Mouse (Mus musculus): Measurements from ENCODE around the gene Lpp. TPM values are rescaled to one million over a fixed set of nuclear protein-coding genes. Genes with fewer than 3 reads are reported as not detected.
A peak's percentile ranks its signal among the peaks of the same experiment; 100 is the strongest.

The Lpp gene
- polyA plus RNA-seq, 1 experiment from 2014 or later, result 37.9 TPM

DNA sequence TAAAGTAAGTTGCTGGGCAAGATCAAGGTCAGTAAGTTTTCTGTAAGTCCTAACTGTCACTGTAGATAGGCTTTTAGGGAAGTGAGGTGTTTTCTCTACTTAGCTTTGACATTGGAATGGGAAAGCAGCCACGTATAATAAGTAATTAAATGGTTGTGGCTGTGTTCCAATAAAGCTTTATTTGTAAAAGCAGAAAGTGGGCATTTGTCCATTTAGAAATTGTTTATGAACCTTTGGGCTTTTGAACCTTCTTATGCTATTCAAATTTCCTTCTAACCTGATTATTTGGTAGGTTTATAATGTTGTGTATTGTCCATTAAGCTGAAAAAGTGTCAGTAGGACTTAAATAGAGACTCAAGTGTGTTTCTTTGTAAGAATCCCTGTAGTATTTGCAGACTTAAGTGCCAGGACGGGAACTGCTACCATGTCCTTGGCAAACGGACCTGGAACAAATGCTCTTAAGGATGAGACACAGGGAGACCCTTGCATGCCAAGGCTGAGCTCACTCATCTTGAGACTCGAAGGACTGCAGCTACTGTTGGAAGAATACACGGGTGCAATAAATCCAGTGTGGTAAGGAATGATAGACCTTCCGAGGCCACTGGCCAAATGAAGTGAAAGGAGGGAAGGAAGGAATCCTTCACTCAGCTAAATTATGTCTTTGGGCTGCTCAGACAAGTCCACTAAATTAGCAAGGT lies 252.7 kb downstream of the Lpp start:
- Histone ChIP-seq H3K27me3 (replicated peaks) (no peaks in the 10 kb centered on the region), H3K4me1 (peaks cover 21% of the 10 kb centered on the region), H3K9me3 (no peaks in the 10 kb centered on the region), H3K9ac (no peak overlapping the region), H3K27ac (replicated peaks) (no peak overlapping the region), H3K4me2 (no peak overlapping the region), H3K4me3 (no peak overlapping the region), H3K36me3 (no peaks in the 10 kb centered on the region)
- ATAC-seq (ENCODE audit: extremely low read depth, insufficient number of reproducible peaks, low FRiP score, low TSS enrichment), result no peak
- WGBS, result 77% methylated on average over 6 of the region's 6 CpGs

DNA sequence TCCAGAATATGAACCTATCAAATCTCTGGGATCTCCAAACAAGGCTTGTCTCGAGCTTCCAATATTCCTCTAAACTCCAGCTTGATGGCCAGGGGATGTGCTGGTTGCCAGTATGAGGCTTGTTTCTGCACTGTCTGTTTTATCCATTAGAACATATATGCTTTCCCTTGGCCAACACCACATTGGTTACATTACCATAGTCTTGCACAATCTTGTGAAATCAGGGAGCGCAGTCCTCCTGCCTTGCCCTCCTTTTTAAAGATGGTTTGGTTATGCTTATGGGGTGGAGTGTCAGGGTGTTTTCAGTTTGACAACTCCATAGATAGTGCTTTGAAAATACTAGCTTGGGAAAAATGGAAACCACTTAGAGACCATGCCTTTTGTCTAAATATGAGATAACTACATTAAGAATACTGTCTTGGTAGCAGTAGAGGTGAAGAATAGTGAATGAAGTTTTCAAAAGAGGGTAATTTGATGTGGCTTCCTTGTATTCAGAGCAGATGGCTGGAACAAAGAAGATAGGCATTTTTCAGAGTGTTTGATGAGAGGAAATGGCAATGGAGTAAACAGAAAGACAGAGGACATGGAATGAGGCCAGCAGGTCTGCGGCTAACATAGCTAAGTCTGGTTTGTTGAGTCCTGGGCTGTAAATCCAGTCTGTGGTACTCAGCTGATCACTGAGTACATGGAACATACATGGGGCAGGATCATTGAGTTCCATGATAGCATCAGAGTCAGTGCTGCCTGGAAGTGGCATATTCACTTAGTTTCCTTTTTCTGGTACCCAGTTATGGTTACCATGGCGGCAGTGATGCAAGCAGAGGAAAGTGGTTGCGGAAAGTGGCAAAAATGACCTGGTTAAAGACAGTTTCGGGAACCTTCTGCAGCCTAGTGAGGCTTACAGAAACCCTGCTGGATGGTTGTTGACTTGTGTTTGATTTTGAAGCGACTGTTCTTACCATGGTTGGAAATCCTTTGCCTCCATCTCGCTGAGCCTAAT lies 258.6 kb downstream of the Lpp start:
- Histone ChIP-seq H3K27ac (replicated peaks) (no peak overlapping the region), H3K4me2 (no peak overlapping the region), H3K9me3 (no peaks in the 10 kb centered on the region), H3K27me3 (replicated peaks) (no peaks in the 10 kb centered on the region), H3K36me3 (no peaks in the 10 kb centered on the region), H3K4me1 (peaks cover 14% of the 10 kb centered on the region), H3K9ac (no peak overlapping the region), H3K4me3 (no peak overlapping the region)
- no peak for ATAC-seq (ENCODE audit: extremely low read depth, insufficient number of reproducible peaks, low FRiP score, low TSS enrichment)
- WGBS, result 85% methylated on average over 8 of the region's 8 CpGs

- no peaks in the 10 kb centered on the region for H3K36me3 ChIP-seq
- no peak overlapping the region for H3K9ac ChIP-seq
- WGBS, result 58% methylated on average over 5 of the region's 5 CpGs
- H3K4me2 ChIP-seq, result no peak overlapping the region
- H3K27me3 ChIP-seq (replicated peaks), result no peaks in the 10 kb centered on the region
- peaks cover 7% of the 10 kb centered on the region for H3K4me1 ChIP-seq
- ATAC-seq (ENCODE audit: extremely low read depth, insufficient number of reproducible peaks, low FRiP score, low TSS enrichment), result no peak
- no peak overlapping the region for H3K27ac ChIP-seq (replicated peaks)
- no peaks in the 10 kb centered on the region for H3K9me3 ChIP-seq
- no peak overlapping the region for H3K4me3 ChIP-seq
Observed at GRCm38 (mm10) chr16:24653041-24653440, 259.7 kb downstream of the Lpp start.

DNA sequence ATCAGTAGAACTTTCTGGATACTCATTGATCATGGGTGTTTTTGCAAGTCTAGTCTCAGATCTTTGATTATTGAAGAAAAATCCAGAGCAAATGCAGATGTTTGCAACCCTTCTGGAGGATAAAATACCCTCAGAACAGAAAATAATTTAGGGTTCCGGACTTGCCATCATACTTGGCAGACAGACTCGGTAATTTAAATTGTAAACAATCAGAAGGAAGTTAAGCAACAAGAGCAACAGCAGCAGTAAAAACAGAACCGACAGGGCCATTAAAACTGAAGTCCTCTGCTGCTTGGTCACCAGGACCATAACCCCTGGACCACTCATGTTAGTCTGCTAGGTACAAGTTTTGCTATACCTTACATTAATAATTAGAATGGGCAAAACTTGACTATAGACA lies 261.8 kb downstream of the Lpp start:
- WGBS, result 75% methylated on average over 3 of the region's 3 CpGs
- Histone ChIP-seq H3K9me3 (no peaks in the 10 kb centered on the region), H3K36me3 (no peaks in the 10 kb centered on the region), H3K27me3 (replicated peaks) (no peaks in the 10 kb centered on the region), H3K4me3 (no peak overlapping the region), H3K9ac (no peak overlapping the region), H3K27ac (replicated peaks) (no peak overlapping the region), H3K4me1 (peaks cover 7% of the 10 kb centered on the region), H3K4me2 (no peak overlapping the region)
- ATAC-seq (ENCODE audit: extremely low read depth, insufficient number of reproducible peaks, low FRiP score, low TSS enrichment), result no peak

GRCm38 (mm10) chr16:24656026-24656425 lies 262.7 kb downstream of the Lpp start:
- no peak overlapping the region for H3K27ac ChIP-seq (replicated peaks)
- WGBS, result 84% methylated on average over 8 of the region's 8 CpGs

GRCm38 (mm10) chr16:24656752-24657151 lies 263.4 kb downstream of the Lpp start:
- no peak for ATAC-seq (ENCODE audit: extremely low read depth, insufficient number of reproducible peaks, low FRiP score, low TSS enrichment)
- H3K4me3 ChIP-seq, result no peak overlapping the region
- 75% methylated on average over 5 of the region's 5 CpGs for WGBS
- H3K9ac ChIP-seq, result no peak overlapping the region
- no peaks in the 10 kb centered on the region for H3K27me3 ChIP-seq (replicated peaks)
- peaks cover 7% of the 10 kb centered on the region for H3K4me1 ChIP-seq
- no peak overlapping the region for H3K4me2 ChIP-seq
- H3K27ac ChIP-seq (replicated peaks), result no peak overlapping the region
- H3K9me3 ChIP-seq, result no peaks in the 10 kb centered on the region
- H3K36me3 ChIP-seq, result peaks cover 4% of the 10 kb centered on the region; the same call in 1 of the 2 replicates

More at GRCm38 (mm10) chr16:24656026-24656425, 262.7 kb downstream of the Lpp start:
- Histone ChIP-seq H3K9ac (no peak overlapping the region), H3K27me3 (replicated peaks) (no peaks in the 10 kb centered on the region), H3K36me3 (no peaks in the 10 kb centered on the region), H3K4me3 (no peak overlapping the region), H3K4me1 (peaks cover 7% of the 10 kb centered on the region), H3K9me3 (no peaks in the 10 kb centered on the region), H3K4me2 (no peak overlapping the region)
- ATAC-seq (ENCODE audit: extremely low read depth, insufficient number of reproducible peaks, low FRiP score, low TSS enrichment), result no peak

GRCm38 (mm10) chr16:24659049-24659448 lies 265.7 kb downstream of the Lpp start:
- peaks cover 16% of the 10 kb centered on the region for H3K36me3 ChIP-seq
- 81% methylated on average over 2 of the region's 2 CpGs for WGBS
- H3K27me3 ChIP-seq (replicated peaks), result no peaks in the 10 kb centered on the region
- H3K27ac ChIP-seq (replicated peaks), result no peak overlapping the region
- H3K9me3 ChIP-seq, result no peaks in the 10 kb centered on the region
- peaks cover 6% of the 10 kb centered on the region; the same call in 1 of the 2 replicates for H3K4me1 ChIP-seq
- no peak for ATAC-seq (ENCODE audit: extremely low read depth, insufficient number of reproducible peaks, low FRiP score, low TSS enrichment)
- no peak overlapping the region for H3K4me3 ChIP-seq
- no peak overlapping the region for H3K9ac ChIP-seq
- no peak overlapping the region for H3K4me2 ChIP-seq

- no peak overlapping the region for H3K27ac ChIP-seq (replicated peaks)
- no peak for ATAC-seq (ENCODE audit: extremely low read depth, insufficient number of reproducible peaks, low FRiP score, low TSS enrichment)
Observed at GRCm38 (mm10) chr16:24664131-24664530, 270.8 kb downstream of the Lpp start.

DNA sequence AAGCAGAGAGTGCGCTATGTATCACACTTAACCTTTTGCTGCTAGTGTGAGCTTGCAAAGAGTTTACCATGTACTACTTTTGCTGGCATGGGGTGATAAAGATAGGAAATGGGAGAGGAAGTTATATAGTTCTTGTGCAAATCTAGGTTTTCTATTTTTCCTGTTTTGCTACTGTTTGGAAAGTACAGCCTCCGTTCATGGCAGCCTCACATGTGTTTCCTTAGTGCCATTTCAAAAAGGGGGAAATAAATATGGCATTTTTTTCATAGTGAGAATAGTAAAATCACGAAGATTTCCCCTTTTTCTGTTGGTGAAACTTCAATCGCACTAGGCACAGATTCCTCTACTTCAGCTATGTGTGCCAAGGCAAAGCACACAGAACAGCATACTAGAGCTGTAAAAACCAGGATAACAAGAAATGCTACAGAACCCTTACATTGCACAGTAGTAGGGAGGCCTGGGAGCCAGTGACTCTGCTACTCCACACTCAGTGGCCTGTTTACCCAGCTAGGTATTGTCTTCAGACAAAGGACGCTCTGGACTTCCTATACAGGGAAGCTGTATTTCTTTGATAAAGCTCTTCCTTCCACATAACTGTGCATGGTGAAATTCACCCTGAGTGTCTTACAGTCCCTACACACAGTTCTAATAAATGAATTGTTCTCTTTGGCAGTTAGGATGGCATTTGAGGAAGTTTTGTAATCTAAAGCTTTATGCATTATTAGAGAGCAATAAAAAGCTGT lies 276.6 kb downstream of the Lpp start:
- no peaks in the 10 kb centered on the region for H3K4me1 ChIP-seq
- H3K9me3 ChIP-seq, result no peaks in the 10 kb centered on the region
- no peak overlapping the region for H3K4me3 ChIP-seq
- peak overlapping the region; percentile 68 for H3K27ac ChIP-seq (replicated peaks)
- H3K27me3 ChIP-seq (replicated peaks), result no peaks in the 10 kb centered on the region
- 74% methylated on average over 5 of the region's 5 CpGs for WGBS
- H3K4me2 ChIP-seq, result no peak overlapping the region
- H3K36me3 ChIP-seq, result peaks cover 10% of the 10 kb centered on the region
- no peak for ATAC-seq (ENCODE audit: extremely low read depth, insufficient number of reproducible peaks, low FRiP score, low TSS enrichment)
- H3K9ac ChIP-seq, result no peak overlapping the region

More at GRCm38 (mm10) chr16:24664131-24664530, 270.8 kb downstream of the Lpp start:
- H3K9ac ChIP-seq, result no peak overlapping the region
- no peaks in the 10 kb centered on the region for H3K9me3 ChIP-seq
- H3K36me3 ChIP-seq, result peaks cover 26% of the 10 kb centered on the region
- H3K4me1 ChIP-seq, result peaks cover 6% of the 10 kb centered on the region; the same call in 1 of the 2 replicates
- H3K4me3 ChIP-seq, result no peak overlapping the region
- H3K4me2 ChIP-seq, result no peak overlapping the region
- no peaks in the 10 kb centered on the region for H3K27me3 ChIP-seq (replicated peaks)

- Histone ChIP-seq H3K9ac (no peak overlapping the region), H3K27me3 (replicated peaks) (no peaks in the 10 kb centered on the region), H3K4me3 (no peak overlapping the region), H3K9me3 (no peaks in the 10 kb centered on the region), H3K27ac (replicated peaks) (no peak overlapping the region), H3K4me2 (no peak overlapping the region), H3K36me3 (peaks cover 21% of the 10 kb centered on the region), H3K4me1 (no peaks in the 10 kb centered on the region)
- no peak for ATAC-seq (ENCODE audit: extremely low read depth, insufficient number of reproducible peaks, low FRiP score, low TSS enrichment)
Observed at GRCm38 (mm10) chr16:24678942-24679341, 285.6 kb downstream of the Lpp start.

GRCm38 (mm10) chr16:24695062-24695461 lies 301.8 kb downstream of the Lpp start:
- no peak overlapping the region for H3K27ac ChIP-seq (replicated peaks)
- 75% methylated on average over 4 of the region's 4 CpGs for WGBS
- H3K9ac ChIP-seq, result no peak overlapping the region
- no peaks in the 10 kb centered on the region for H3K9me3 ChIP-seq
- H3K36me3 ChIP-seq, result no peaks in the 10 kb centered on the region
- no peaks in the 10 kb centered on the region for H3K27me3 ChIP-seq (replicated peaks)
- H3K4me2 ChIP-seq, result no peak overlapping the region
- H3K4me3 ChIP-seq, result no peak overlapping the region
- no peaks in the 10 kb centered on the region for H3K4me1 ChIP-seq
- no peak for ATAC-seq (ENCODE audit: extremely low read depth, insufficient number of reproducible peaks, low FRiP score, low TSS enrichment)

Data from heart, embryonic 13.5 days (tissue).